Mouse (Mus musculus): ENCODE results near the gene Bri3bp.

- TF ChIP-seq E2F4 (IDR thresholded peaks at IDR 0.05; ENCODE audit: insufficient read depth): no peak
- TF ChIP-seq TCF3 (IDR thresholded peaks at IDR 0.05; ENCODE audit: insufficient read length, low read depth): peak; percentile 77
- peak; percentile 76 for TF ChIP-seq POLR2AphosphoS2 (IDR thresholded peaks at IDR 0.05; ENCODE audit: insufficient read length, low read depth)
- peak; percentile 55 for TF ChIP-seq POLR2A (IDR thresholded peaks at IDR 0.05; ENCODE audit: insufficient read length, low read depth)
- peak; percentile 46; the same call in 1 of the 2 replicates for TF ChIP-seq CEBPB (IDR thresholded peaks at IDR 0.05; ENCODE audit: insufficient read depth, poor library complexity, severe bottlenecking)
- peak; percentile 68 for TF ChIP-seq USF1 (IDR thresholded peaks at IDR 0.05; ENCODE audit: low read depth)
- TF ChIP-seq REST (IDR thresholded peaks at IDR 0.05; ENCODE audit: insufficient read depth, insufficient read length): no peak
Observed at GRCm38 (mm10) chr5:125392977-125393621, 48.3 kb upstream of the Bri3bp start.

Measured in myocyte (in vitro differentiated cells).